Mouse (Mus musculus) lung, postnatal 4 days (tissue): ENCODE results near the gene Hoxa11.

Experiments used
- DNase-seq, 2 experiments: peaks; one replicate each; pipeline ENCODE4 v3.0.0; 2021

Gene Hoxa11

GRCm38 (mm10) chr6:52246403-52246803 lies 793 bp upstream of the Hoxa11 start:
- peak in 1 of 2 experiments; percentile 28 for DNase-seq

GRCm38 (mm10) chr6:52245040-52245756 lies 412 bp downstream of the Hoxa11 start:
- DNase-seq = peak in 1 of 2 experiments; percentile 29

- DNase-seq = peak in 1 of 2 experiments; percentile 17
Measured at GRCm38 (mm10) chr6:52244471-52245039, 1.1 kb downstream of the Hoxa11 start.

GRCm38 (mm10) chr6:52243681-52244121 lies 1.9 kb downstream of the Hoxa11 start:
- DNase-seq = peak in 1 of 2 experiments; percentile 16

GRCm38 (mm10) chr6:52242801-52243332 lies 2.7 kb downstream of the Hoxa11 start:
- peak in 1 of 2 experiments; percentile 19 for DNase-seq

GRCm38 (mm10) chr6:52241001-52241621 lies 4.5 kb downstream of the Hoxa11 start:
- peak in 1 of 2 experiments; percentile 9 for DNase-seq

- DNase-seq = peak; percentile 85 to 88
Measured at GRCm38 (mm10) chr6:52240389-52241000, 5.1 kb downstream of the Hoxa11 start, which contains the start of gene Hoxa10. Gene Hoxa10, minus strand, starts transcription at chr6:52240854.

GRCm38 (mm10) chr6:52239625-52240388 lies 5.8 kb downstream of the Hoxa11 start:
- peak; percentile 14 to 16 for DNase-seq

GRCm38 (mm10) chr6:52238976-52239375 lies 6.6 kb downstream of the Hoxa11 start:
- peak; percentile 11 to 17 for DNase-seq

- peak in 1 of 2 experiments; percentile 15 for DNase-seq
Measured at GRCm38 (mm10) chr6:52238155-52238545, 7.5 kb downstream of the Hoxa11 start.

- peak in 1 of 2 experiments; percentile 8 for DNase-seq
Measured at GRCm38 (mm10) chr6:52237346-52238154, 8.1 kb downstream of the Hoxa11 start.

GRCm38 (mm10) chr6:52236806-52237205 lies 8.8 kb downstream of the Hoxa11 start:
- DNase-seq = peak in 1 of 2 experiments; percentile 12

- DNase-seq = peak in 1 of 2 experiments; percentile 8
Measured at GRCm38 (mm10) chr6:52235866-52236265, 9.7 kb downstream of the Hoxa11 start.

GRCm38 (mm10) chr6:52235267-52235666 lies 10.3 kb downstream of the Hoxa11 start:
- no peak for DNase-seq

GRCm38 (mm10) chr6:52234428-52235140 lies 11.0 kb downstream of the Hoxa11 start:
- DNase-seq = peak in 1 of 2 experiments; percentile 23

- DNase-seq = peak in 1 of 2 experiments; percentile 37
Measured at GRCm38 (mm10) chr6:52233546-52234427, 11.8 kb downstream of the Hoxa11 start.

- peak; percentile 14 to 18 for DNase-seq
Measured at GRCm38 (mm10) chr6:52232984-52233545, 12.5 kb downstream of the Hoxa11 start.

GRCm38 (mm10) chr6:52232568-52232965 lies 13.0 kb downstream of the Hoxa11 start:
- DNase-seq = peak in 1 of 2 experiments; percentile 26
